Mouse (Mus musculus) G1E (cell line): Measurements from ENCODE around the gene Exoc3.

ENCODE experiments used
- CTCF ChIP-seq: IDR thresholded peaks from 2 replicates; pipeline ENCODE4 v1.5.1; 2012; ENCODE audit warnings: low read depth, low read length, inconsistent platforms, mixed read lengths
- GATA1 ChIP-seq: IDR thresholded peaks from 2 replicates; pipeline ENCODE4 v1.6.1; 2012; ENCODE audit warnings: borderline replicate concordance, low read length, inconsistent platforms, mixed read lengths
- GATA2 ChIP-seq: IDR thresholded peaks from 2 replicates; pipeline ENCODE4 v1.6.1; 2012; ENCODE audit warnings: low read depth, low read length, inconsistent platforms, borderline replicate concordance
- POLR2AphosphoS5 ChIP-seq: IDR thresholded peaks from 2 replicates; pipeline ENCODE4 v1.6.1; 2012; ENCODE audit warnings: low read depth, low read length, inconsistent platforms; ENCODE audit not compliant: insufficient replicate concordance
- TAL1 ChIP-seq: conservative IDR thresholded peaks from 2 replicates; pipeline ENCODE4 v1.6.1; 2012; ENCODE audit warnings: low read depth, low read length, inconsistent platforms, mixed read lengths

DNA sequence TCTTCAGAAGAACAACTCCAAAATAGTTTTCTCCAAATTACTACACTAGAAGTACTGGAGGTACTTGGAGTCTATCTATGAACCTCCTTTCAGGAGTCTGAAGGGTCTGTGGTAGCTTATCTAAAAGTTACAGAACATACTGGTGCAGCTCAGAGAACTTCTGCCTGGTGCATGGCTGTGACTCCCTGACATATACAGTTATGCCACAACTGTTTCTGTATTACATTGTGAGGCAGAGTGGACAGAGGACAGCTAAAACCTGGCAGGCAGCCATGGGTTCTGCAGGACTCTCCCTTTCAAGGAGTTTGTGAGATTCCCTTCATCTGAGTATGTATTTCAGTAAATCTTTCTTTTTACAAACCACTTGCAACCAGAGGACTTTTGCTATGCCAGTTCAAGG is 38.0 kb upstream of the Exoc3 start:
- TF ChIP-seq CTCF, result no peak
- TF ChIP-seq TAL1, result no peak
- no peak for TF ChIP-seq GATA1
- TF ChIP-seq POLR2AphosphoS5, result no peak
- no peak for TF ChIP-seq GATA2
